Mouse (Mus musculus): ENCODE measurements around the gene Map3k3. TPM values are rescaled to one million over a fixed set of nuclear protein-coding genes. Genes with fewer than 3 reads are reported as not detected.
"Not testable (repeated sequence)": the region's sequence is repeated elsewhere in the genome, so short reads cannot be mapped to it uniquely, and the experiment has no call there.

Gene Map3k3
- polyA plus RNA-seq, 1 experiment from 2014 or later: 20.5 TPM

GRCm38 (mm10) chr11:106056819-106057491 lies 27.5 kb upstream of the Map3k3 start:
- Histone ChIP-seq H3K9me3 (no peaks in the 10 kb centered on the region), H3K4me3 (no peak overlapping the region), H3K27ac (replicated peaks) (no peak overlapping the region), H3K4me2 (no peak overlapping the region), H3K4me1 (no peaks in the 10 kb centered on the region), H3K36me3 (peaks cover 84% of the 10 kb centered on the region), H3K27me3 (replicated peaks) (no peaks in the 10 kb centered on the region), H3K9ac (no peak overlapping the region)
- 85% methylated on average over 8 of the region's 8 CpGs for WGBS
- ATAC-seq (ENCODE audit: extremely low read depth, insufficient number of reproducible peaks, low FRiP score, low TSS enrichment): no peak

DNA sequence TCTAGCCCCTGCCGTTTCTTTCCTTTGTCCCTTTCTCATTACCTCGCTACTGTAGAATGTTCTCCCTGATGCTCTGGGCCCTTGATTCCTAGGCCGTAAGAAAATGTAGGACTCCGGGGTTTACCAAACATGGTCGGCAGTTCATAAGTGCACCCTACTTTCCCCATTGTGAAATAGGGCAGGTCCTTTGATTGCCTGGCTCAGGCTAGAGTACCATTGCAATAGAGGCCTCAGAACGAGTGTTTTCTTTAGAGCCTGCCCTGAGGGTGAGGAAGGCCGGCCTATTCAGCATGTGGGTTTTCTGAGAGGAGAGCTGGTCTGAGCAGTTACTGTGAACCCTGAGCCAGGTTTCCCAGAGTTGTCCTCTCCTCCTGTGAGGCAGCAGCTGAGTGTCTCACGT lies 26.4 kb upstream of the Map3k3 start:
- no peaks in the 10 kb centered on the region for H3K27me3 ChIP-seq (replicated peaks)
- no peak overlapping the region for H3K4me3 ChIP-seq
- ATAC-seq (ENCODE audit: extremely low read depth, insufficient number of reproducible peaks, low FRiP score, low TSS enrichment): no peak
- 74% methylated on average over 8 of the region's 8 CpGs for WGBS
- no peaks in the 10 kb centered on the region for H3K4me1 ChIP-seq
- H3K9me3 ChIP-seq: no peaks in the 10 kb centered on the region
- H3K27ac ChIP-seq (replicated peaks): no peak overlapping the region
- peaks cover 73% of the 10 kb centered on the region for H3K36me3 ChIP-seq
- no peak overlapping the region for H3K9ac ChIP-seq
- no peak overlapping the region for H3K4me2 ChIP-seq

GRCm38 (mm10) chr11:106060549-106060948 lies 23.9 kb upstream of the Map3k3 start:
- no peak overlapping the region for H3K9ac ChIP-seq
- no peak overlapping the region for H3K4me3 ChIP-seq
- WGBS: 80% methylated on average over 1 of the region's 1 CpGs
- no peaks in the 10 kb centered on the region for H3K4me1 ChIP-seq
- no peak overlapping the region for H3K4me2 ChIP-seq
- H3K27ac ChIP-seq (replicated peaks): no peak overlapping the region
- H3K36me3 ChIP-seq: peaks cover 48% of the 10 kb centered on the region
- H3K27me3 ChIP-seq (replicated peaks): no peaks in the 10 kb centered on the region
- no peak for ATAC-seq (ENCODE audit: extremely low read depth, insufficient number of reproducible peaks, low FRiP score, low TSS enrichment)
- no peaks in the 10 kb centered on the region for H3K9me3 ChIP-seq

DNA sequence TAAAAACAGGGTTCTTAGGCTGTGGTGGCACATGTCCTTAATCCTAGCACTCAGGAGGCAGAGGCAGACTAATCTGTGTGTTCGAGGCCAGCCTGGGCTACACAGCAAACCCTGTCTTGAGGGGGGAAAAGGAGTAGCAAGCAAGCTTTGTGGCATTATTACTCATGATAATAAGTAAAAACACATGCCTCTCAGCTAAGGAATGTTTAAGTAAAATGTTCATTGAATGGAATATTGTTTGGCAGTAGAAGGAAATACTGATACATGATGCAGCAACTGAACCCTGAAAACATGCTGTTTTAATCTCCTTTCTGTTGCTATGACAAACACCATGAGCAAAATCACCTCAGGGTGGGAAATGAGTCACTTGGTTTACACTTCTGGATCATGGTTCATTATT lies 23.1 kb upstream of the Map3k3 start:
- no peak overlapping the region for H3K9ac ChIP-seq
- peaks cover 40% of the 10 kb centered on the region for H3K36me3 ChIP-seq
- H3K9me3 ChIP-seq: no peaks in the 10 kb centered on the region
- no peak overlapping the region for H3K4me2 ChIP-seq
- no peak for ATAC-seq (ENCODE audit: extremely low read depth, insufficient number of reproducible peaks, low FRiP score, low TSS enrichment)
- no peaks in the 10 kb centered on the region for H3K27me3 ChIP-seq (replicated peaks)
- no peaks in the 10 kb centered on the region for H3K4me1 ChIP-seq
- no peak overlapping the region for H3K4me3 ChIP-seq
- H3K27ac ChIP-seq (replicated peaks): no peak overlapping the region
- 79% methylated on average over 1 of the region's 1 CpGs for WGBS

GRCm38 (mm10) chr11:106063756-106064155 lies 20.7 kb upstream of the Map3k3 start:
- H3K27me3 ChIP-seq (replicated peaks): no peaks in the 10 kb centered on the region
- no peak overlapping the region for H3K4me3 ChIP-seq
- H3K9me3 ChIP-seq: no peaks in the 10 kb centered on the region
- H3K4me1 ChIP-seq: peaks cover 11% of the 10 kb centered on the region
- peaks cover 16% of the 10 kb centered on the region for H3K36me3 ChIP-seq
- H3K9ac ChIP-seq: no peak overlapping the region
- H3K27ac ChIP-seq (replicated peaks): no peak overlapping the region
- H3K4me2 ChIP-seq: no peak overlapping the region
- no peak for ATAC-seq (ENCODE audit: extremely low read depth, insufficient number of reproducible peaks, low FRiP score, low TSS enrichment)
- 77% methylated on average over 5 of the region's 5 CpGs for WGBS

GRCm38 (mm10) chr11:106065073-106065922 lies 19.1 kb upstream of the Map3k3 start:
- Histone ChIP-seq H3K4me3 (peak overlapping the region; percentile 72), H3K4me2 (peak overlapping the region; percentile 79), H3K27ac (replicated peaks) (peak overlapping the region; percentile 24; the same call in 1 of the 2 replicates), H3K9me3 (no peaks in the 10 kb centered on the region), H3K4me1 (peaks cover 11% of the 10 kb centered on the region), H3K36me3 (peaks cover 4% of the 10 kb centered on the region), H3K9ac (peak overlapping the region; percentile 90), H3K27me3 (replicated peaks) (no peaks in the 10 kb centered on the region)
- 39% methylated on average over 18 of the region's 18 CpGs for WGBS
- ATAC-seq (ENCODE audit: extremely low read depth, insufficient number of reproducible peaks, low FRiP score, low TSS enrichment): no peak

DNA sequence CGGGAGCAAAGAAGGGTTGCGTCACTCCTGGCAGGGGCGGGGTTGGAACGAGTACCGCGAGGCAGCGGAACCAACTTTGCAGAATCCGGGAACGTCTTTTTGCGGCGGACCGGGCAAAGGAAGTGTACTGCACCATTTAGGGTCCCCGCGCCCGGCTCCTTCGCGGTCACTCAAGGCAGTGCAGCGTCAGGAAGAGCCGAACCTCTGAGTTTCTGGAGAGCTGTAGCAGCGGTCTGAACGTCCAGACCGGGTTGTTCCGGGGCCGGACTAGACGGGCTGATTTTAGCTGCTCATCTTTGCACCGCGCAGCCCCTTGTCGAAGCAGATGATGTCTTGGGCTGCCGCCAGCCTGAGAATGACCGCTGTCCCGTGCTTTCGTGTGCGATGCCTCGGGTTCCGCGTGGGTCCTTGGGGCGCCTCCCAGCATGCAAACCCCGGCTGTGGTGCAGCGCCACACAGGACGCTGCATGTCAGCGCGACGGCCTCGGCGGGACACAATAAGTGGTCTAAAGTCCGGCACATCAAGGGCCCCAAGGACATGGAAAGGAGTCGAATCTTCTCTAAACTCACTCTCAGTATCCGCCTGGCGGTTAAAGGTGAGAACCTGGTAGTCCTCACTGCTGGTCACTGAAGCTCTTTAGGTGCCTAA lies 18.4 kb upstream of the Map3k3 start, which contains the start of gene Taco1:
Gene Taco1, plus strand, starts transcription at position 139 of the 649 bp plus-strand sequence.
- ATAC-seq (ENCODE audit: extremely low read depth, insufficient number of reproducible peaks, low FRiP score, low TSS enrichment): peak; percentile 87
- Histone ChIP-seq H3K36me3 (peaks cover 9% of the 10 kb centered on the region), H3K4me2 (peak within 1 kb of the TSS; percentile 79), H3K4me3 (peak within 1 kb of the TSS; percentile 72), H3K9me3 (no peaks in the 10 kb centered on the region), H3K9ac (peak within 1 kb of the TSS; percentile 90), H3K27me3 (replicated peaks) (no peaks in the 10 kb centered on the region), H3K27ac (replicated peaks) (peak within 1 kb of the TSS; percentile 79), H3K4me1 (peaks cover 11% of the 10 kb centered on the region)
- WGBS: 0% methylated on average over 49 of the region's 49 CpGs

DNA sequence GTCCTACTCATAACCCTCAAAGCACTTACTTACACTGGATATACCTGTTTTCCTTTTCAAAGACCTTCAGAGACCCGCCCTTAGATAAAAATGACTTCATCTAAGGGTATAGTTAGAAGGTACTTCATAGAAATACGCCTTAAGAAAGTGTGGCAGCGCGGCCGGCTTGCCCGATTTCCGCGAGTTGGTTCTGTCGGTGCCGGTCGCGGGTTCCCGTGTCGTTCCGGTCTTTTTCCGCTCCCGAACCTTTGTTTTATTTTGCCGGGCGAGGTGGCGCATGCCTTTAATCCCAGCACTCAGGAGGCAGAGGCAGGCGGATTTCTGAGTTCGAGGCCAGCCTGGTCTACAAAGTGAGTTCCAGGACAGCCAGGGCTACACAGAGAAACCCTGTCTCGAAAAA lies 17.8 kb upstream of the Map3k3 start:
- H3K9me3 ChIP-seq; H3K27me3 ChIP-seq (replicated peaks); ATAC-seq (ENCODE audit: extremely low read depth, insufficient number of reproducible peaks, low FRiP score, low TSS enrichment): not testable (repeated sequence)
- H3K27ac ChIP-seq (replicated peaks): peak overlapping the region; percentile 79
- peaks cover 14% of the 10 kb centered on the region for H3K36me3 ChIP-seq
- 10% methylated on average over 23 of the region's 23 CpGs for WGBS
- peak overlapping the region; percentile 90 for H3K9ac ChIP-seq
- H3K4me2 ChIP-seq: peak overlapping the region; percentile 79
- H3K4me3 ChIP-seq: peak overlapping the region; percentile 72
- peaks cover 11% of the 10 kb centered on the region for H3K4me1 ChIP-seq

DNA sequence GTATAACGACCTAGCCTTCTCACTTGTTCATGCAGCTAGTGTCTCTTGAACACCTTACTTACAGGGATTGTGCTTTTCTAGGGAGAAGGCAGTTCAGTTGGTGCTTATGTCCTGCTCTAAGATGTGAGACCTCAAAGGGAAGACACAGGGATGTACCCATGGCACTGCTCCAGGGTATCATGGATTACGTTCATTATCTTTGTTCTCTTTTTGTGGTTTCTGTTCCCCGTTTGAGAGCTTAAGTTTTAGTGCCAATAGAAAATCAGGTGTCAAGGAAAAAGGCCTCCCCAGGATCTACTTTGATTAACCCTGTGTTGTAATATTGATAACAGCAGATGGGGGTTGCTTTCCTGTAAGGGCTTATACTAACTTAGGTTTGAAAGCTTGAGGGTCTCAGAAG lies 10.6 kb upstream of the Map3k3 start:
- WGBS: 75% methylated on average over 3 of the region's 3 CpGs
- no peak for ATAC-seq (ENCODE audit: extremely low read depth, insufficient number of reproducible peaks, low FRiP score, low TSS enrichment)
- Histone ChIP-seq H3K4me3 (no peak overlapping the region), H3K4me1 (no peaks in the 10 kb centered on the region), H3K4me2 (no peak overlapping the region), H3K9ac (no peak overlapping the region), H3K27ac (replicated peaks) (no peak overlapping the region), H3K36me3 (peaks cover 44% of the 10 kb centered on the region), H3K27me3 (replicated peaks) (no peaks in the 10 kb centered on the region), H3K9me3 (no peaks in the 10 kb centered on the region)

DNA sequence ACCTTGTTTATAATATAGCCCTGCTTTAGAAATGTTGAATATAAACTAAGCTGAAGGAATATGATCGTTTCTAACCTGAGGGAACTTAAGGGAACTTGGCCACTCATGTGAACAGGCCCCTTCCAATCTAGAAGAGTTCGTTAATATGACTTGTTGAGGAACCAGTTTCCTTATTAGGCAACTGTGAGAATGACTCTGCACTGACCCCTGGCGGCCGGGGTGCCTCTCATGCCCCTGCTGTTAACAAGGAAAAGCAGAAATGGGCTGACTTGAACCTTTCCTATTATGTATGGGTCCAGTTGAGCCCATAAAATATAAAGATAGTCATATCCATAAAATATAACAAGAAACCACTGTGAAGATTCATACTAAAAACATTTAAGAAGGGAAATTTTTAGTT lies 8.1 kb upstream of the Map3k3 start:
- no peak for ATAC-seq (ENCODE audit: extremely low read depth, insufficient number of reproducible peaks, low FRiP score, low TSS enrichment)
- H3K9ac ChIP-seq: no peak overlapping the region
- no peak overlapping the region for H3K27ac ChIP-seq (replicated peaks)
- H3K4me3 ChIP-seq: no peak overlapping the region
- H3K36me3 ChIP-seq: peaks cover 33% of the 10 kb centered on the region
- H3K4me1 ChIP-seq: no peaks in the 10 kb centered on the region
- no peak overlapping the region for H3K4me2 ChIP-seq
- H3K27me3 ChIP-seq (replicated peaks): no peaks in the 10 kb centered on the region
- no peaks in the 10 kb centered on the region for H3K9me3 ChIP-seq
- WGBS: 2% methylated on average over 4 of the region's 4 CpGs

- Histone ChIP-seq H3K4me1 (peaks cover 23% of the 10 kb centered on the region), H3K9ac (peak overlapping the region; percentile 98), H3K4me2 (peak overlapping the region; percentile 75), H3K36me3 (no peaks in the 10 kb centered on the region), H3K27me3 (replicated peaks) (no peaks in the 10 kb centered on the region), H3K27ac (replicated peaks) (peak overlapping the region; percentile 99), H3K4me3 (peak overlapping the region; percentile 99), H3K9me3 (no peaks in the 10 kb centered on the region)
- ATAC-seq (ENCODE audit: extremely low read depth, insufficient number of reproducible peaks, low FRiP score, low TSS enrichment): peak; percentile 38; the same call in 1 of the 2 replicates
- under 1% methylated on average over 59 of the region's 61 CpGs for WGBS
Observed at GRCm38 (mm10) chr11:106084911-106085561, 623 bp downstream of the Map3k3 start.

All from heart, embryonic 13.5 days (tissue).